Mouse (Mus musculus) left cerebral cortex, adult 9 months (tissue): ENCODE measurements around the gene Clp1.
"Not testable (repeated sequence)": the region's sequence is repeated elsewhere in the genome, so short reads cannot be mapped to it uniquely, and the experiment has no call there.

Experiments
- DNase-seq, 2 experiments: peaks; one replicate each; pipeline ENCODE4 v3.0.0; 2022; ENCODE audit warnings: low spot score in 2 of 2

Gene Clp1

DNA sequence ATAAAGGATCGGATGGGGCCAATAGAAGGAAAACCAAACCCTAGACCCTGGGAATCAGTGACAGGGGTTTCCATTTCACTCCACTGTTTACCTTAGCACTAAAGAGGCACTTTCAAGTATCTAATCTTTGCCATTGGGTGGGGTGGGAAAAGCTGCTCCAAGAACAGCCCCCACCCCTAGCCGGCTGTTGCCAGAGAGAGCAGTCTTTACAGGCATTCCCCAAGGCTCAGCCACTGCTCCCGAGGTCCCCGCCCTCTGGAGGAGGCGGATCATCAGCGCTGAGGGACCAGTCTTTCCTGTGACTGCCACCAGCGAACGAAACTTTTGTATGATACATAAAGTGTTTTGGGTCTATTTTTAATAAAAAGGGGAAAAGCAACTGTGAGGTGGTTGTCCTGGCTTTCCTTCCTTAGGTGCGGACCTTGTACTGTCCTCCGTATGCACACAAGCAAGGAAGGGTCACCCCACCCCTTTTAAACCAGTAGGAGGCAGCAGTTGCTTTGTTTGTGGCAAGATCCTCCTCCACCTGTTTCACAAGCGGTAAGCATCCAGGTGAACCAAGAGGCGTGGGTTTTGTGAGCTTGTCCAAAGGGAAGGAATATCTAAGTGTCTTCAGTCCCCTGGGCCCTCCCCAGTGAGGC lies 11.2 kb upstream of the Clp1 start:
- no peak for DNase-seq

DNA sequence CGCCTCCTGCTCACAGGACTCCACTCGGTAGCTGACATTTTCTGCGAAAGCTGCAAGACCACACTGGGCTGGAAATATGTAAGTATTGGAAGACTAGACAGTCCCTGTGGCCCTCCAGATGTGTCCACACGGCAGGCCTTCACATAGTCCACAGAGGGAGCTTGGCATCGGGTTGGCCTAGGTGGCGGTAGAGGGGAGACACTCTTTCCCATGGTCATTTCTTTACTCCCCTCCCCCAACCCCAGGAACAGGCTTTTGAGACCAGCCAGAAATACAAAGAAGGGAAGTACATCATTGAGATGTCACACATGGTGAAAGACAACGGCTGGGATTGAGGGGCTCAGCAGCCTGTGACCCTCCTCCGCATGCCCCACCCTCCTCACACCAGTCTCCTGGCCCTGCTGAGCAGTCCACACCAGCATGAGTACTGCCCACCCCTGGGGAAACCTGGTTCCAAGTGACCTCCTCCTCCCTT lies 10.3 kb upstream of the Clp1 start:
- DNase-seq: no peak

DNA sequence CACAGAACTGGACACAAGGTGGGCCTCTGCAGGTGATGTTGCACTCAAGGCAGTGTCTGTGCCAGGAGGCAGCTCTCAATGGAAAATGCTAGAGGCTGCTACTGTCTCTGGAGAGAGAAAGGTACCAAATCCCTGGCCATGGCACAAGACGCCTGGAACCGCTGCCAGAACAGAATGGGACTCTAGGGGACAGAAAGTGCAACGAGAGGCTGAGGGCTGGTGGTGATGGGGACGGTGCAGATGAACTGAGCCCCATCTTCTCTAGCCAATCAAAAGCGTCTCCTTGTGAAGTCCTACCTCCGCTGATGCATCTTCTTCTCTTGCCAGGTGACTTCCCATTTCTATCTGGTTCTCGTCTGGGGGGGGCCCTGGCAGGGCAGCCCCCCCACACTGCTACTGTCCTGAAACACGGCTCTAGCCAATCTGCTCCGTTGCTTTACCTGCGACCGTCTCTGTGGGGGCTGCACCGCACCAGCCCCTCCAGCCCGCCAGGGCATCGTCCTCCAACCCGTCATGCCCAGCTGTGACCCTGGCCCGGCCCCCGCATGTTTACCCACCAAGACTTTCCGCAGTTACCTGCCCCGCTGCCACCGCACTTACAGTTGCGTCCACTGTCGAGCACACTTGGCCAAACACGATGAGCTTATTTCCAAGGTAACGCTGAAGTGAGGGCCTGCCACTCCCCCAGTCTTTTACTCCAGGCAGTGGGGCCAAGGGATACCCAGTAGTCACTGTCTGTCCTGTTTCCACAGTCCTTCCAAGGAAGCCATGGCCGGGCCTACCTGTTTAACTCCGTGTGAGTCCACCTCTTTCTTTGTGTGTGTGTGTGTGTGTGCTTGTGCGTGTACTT lies 9.4 kb upstream of the Clp1 start:
- no peak for DNase-seq

DNA sequence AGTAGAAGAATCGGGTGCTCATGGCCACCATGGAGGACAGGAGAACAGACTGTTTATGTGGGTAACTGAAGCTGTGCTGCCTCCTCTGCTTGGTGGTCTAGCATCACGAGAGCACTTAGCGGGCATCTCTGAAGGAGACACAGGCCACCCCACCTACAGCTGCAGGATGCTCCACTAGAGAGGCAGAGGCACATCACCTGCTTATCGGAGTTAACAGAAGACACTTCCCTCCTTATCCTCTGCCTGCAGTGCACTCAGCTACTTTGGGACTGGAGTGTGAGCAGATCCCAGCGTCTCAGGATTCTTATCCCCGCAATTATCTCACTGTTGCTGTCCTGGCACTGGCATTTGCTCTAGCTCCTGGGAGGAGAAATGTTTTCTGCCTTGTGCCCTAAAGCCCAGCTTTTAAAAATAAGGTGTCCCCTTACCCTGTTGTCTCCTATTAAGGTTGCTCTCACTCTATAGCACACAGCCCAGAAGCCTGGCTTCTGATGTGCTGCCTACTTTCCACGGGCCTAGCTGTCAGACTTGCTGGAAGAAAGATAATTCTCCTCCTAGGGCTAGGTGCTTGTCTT lies 8.3 kb upstream of the Clp1 start:
- DNase-seq: no peak

DNA sequence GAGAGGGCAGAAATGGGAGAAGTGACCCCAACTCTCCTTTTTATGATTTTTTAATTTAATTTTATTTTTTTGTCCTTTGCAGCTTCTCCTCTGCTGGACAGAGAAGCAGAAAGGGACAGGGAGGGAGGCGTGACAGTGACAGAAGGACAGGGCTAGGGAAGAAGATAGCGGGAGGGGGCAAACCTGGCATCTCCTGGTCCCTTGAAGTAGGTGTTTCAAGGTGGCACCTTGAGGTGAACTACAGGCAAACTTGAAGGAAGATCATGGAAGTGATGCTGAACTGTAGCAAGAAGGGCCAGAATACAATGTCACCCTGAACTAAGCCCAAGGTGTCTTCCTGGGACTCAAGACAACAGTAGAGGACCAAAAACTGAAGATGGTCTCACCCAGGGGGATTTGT lies 7.8 kb upstream of the Clp1 start:
- DNase-seq: no peak

DNA sequence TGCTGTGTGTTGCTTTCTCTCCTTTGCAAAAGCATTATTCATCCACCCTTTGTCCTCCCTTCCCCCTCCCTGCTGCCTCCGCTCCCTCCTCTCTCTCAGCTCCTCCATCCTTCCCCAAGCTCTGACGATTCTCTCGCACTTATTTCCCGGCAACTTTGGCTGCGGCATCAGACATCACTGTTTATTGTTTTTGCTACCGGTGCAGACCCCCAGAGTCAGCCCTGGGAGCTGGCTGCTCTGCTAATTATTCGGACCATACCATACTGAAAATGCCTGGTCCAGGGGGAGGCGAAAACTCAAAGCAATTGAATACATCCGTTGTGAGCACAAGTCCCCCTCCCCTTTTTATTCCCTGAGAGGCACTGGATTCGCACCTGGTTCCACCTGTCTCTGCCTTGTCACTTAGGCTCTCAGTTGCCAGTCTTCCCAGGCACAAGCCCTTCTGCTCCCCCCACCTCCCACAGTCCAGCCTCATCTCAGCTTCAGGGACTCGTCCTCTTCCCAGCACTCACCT lies 7.3 kb upstream of the Clp1 start:
- DNase-seq: no peak

DNA sequence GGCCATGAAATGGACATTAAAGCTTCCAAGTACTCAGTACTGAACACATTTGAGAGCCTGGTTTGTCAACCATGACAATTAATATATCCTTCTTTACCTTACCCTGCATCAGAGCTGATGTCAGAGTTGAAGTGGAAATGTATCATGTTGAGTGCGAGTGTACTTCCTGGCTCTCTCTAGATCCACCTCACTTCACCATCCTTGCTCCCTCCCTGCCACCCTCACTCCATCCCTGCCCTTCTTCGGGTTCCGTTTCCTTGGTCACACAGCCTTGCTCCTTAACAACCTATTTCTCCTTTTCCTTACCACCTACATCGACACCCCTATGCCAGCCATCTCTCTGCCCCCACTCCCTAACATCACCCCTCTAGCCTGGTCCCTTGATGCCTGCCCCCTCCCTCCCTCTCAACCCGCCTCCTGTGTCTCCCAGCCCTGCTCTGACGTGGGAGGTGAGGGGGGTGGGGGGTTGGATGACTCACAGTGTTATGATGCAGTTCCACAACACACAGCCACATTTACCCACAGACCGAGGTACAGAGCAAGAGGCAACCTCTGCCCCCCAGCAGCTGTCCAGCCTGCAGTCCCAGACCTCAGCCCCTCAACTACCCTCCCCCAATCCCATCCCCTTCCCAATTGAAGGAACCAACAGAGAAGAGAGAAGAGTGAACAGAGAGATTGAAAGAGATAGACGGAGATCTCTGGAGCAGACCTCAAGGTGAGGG lies 6.6 kb upstream of the Clp1 start, which contains the start of gene Ypel4:
Gene Ypel4 (plus strand): TSS at position 480 of the 722 bp plus-strand sequence.
- DNase-seq: peak in 1 of 2 experiments; percentile 75

DNA sequence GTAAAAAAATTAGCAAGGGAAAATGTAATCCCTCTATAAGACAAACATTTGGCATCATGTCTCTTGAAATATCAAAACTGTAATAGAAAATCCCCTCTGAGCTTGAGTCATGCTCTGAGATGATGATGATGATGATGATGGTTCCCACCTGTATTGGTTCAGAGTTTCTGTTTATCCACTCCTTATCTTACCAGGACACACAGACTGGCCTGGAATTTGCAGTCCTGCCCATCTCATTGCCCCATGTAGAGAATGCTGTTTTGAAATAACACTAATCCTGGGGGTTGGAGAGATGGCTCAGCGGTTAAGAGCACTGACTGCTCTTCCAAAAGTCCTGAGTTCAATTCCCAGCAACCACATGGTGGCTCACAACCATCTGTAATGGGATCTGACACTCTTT lies 5.2 kb upstream of the Clp1 start:
- DNase-seq: no peak

DNA sequence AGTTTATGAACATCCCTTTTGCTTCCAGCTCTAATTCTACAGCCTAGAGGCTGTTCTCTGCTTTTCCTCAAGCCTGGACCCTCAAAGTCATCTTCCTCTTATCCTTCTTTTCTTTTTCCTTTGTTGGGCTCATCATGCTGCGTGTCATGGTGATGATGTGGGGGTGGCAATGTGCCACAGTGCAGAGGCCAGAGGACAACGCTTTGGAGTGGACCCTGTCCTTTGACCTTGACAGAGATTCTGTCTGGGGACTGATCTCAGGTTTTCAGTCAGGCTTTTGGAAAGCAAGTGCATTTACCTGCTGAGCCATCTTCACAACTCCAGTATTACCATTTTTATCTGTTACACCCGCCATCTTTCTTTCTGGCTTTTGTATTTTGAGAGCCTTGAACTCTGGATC lies 4.1 kb upstream of the Clp1 start:
- no peak for DNase-seq

DNA sequence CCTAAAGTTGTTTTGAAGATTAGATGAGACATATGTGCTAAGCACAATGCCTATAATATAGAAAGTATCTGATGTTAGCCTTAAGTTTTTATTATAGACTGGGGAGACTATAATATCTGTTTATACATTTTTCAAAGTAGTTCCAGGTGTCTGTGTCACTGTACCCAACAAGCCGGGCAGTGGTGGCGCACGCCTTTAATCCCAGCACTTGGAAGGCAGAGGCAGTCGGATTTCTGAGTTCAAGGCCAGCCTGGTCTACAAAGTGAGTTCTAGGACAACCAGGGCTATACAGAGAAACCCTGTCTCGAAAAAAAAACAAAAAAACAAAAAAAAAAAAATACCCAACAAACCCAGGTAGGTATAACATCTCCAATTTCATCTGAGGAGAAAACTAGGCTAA lies 1.0 kb upstream of the Clp1 start:
- not testable (repeated sequence) for DNase-seq

DNA sequence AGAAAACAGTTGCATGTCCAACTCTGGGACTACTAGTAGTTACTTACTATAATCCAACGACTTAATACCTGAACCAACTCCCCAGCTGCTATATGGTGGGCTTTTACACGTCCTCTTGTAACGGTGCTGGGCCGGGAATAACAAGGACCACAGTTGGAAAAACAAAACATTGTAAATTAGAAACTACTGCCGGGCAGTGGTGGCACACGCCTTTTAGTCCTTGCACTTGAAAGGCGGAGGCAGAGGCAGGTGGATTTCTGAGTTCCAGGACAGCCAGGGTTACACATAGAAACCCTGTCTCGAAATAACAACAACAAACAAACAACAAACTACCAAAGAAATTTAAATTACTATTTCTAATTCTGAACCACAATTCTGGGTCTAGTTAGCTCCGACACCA lies 434 bp downstream of the Clp1 start:
- DNase-seq: no peak

DNA sequence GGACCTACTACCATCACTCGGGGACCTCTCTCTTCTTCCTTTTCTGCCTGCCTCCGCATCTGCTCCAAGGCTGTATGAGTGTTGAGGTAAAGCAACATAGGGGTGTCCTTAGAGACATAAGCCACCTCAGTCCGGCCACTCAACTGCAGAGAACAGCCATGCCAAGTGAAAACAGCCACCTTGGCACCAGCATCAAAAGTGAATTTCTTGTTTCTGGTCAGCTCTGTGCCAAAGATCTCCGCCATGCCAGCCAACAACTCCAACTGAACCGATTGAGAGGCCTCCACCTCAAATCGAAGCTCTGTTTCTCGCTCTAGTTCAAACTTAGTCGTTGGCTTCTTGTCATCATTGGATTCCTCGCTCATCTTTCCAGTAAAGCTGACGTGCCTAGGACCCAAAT lies 1.4 kb downstream of the Clp1 start:
- DNase-seq: no peak

DNA sequence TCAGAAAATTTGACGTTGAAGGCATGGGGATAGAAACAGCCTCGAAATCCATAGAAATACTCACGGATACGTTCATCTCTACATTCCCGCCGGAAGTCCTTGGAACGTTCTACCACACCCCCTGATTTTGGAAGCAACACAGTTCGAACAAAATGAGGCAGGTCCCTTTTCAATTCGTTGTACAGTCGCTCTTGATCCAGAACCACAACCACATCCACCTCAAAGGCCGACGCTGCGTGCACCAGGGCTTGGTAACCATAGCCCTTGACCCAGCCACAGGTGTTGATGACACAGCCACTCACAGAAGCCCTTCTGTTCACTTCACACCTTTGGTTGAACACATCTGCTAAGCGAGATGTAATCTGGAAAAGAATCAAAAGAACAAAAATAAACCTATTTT lies 3.3 kb downstream of the Clp1 start:
- DNase-seq: no peak

DNA sequence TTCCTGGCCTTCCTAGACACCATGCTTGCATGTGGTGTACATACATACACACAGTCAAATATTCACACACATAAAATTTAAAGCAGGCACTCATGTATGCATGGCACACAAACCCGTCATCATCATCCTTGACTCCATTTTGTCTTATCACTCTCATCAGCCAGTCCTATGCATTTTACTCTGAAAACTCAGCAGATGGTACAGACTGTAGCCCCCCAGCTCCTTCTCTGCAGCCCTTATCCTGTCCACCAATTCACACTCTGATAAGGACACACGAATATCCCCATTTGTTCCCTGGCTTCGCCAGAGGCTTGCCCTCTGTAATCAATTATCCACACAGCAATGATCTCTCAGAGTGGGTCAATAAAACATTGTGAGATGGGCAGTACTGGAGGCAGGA lies 6.0 kb downstream of the Clp1 start:
- no peak for DNase-seq

DNA sequence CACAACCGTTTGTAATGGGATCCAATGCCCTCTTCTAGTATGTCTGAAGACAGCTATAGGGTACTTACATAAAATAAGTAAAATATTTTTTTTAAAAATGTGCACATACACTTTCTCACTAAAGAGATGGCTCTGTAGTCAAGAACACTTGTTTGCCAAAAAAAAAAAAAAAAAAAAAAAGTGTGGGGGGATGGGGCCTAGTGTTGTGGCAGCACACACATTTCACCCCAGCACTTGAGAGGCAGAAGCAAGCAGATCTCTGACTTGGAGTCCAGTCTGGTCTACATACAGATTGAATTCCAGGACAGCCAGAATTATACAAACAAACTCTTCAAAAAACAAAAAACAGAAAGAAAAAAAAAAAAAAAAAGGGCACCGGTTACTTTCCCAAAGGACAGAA lies 6.4 kb downstream of the Clp1 start:
- DNase-seq: no peak

DNA sequence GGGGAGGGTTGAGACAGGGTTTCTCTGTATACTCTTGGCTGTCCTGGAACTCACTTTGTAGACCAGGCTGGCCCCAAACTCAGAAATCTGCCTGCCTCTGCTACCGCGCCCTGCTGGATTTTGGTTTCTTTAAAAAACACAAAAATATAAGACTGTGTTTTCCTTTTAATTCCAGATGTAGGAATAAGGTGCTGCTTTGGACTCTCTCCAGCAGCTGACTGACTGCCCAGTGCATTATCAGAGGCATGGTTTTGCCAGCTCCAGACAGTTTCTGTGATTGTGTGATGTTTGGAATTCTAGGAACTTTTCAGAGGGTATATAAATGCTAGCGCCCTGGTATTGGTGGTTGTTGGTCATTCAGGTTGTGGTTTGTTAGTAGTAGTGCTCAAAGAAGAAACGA lies 9.8 kb downstream of the Clp1 start:
- no peak for DNase-seq

DNA sequence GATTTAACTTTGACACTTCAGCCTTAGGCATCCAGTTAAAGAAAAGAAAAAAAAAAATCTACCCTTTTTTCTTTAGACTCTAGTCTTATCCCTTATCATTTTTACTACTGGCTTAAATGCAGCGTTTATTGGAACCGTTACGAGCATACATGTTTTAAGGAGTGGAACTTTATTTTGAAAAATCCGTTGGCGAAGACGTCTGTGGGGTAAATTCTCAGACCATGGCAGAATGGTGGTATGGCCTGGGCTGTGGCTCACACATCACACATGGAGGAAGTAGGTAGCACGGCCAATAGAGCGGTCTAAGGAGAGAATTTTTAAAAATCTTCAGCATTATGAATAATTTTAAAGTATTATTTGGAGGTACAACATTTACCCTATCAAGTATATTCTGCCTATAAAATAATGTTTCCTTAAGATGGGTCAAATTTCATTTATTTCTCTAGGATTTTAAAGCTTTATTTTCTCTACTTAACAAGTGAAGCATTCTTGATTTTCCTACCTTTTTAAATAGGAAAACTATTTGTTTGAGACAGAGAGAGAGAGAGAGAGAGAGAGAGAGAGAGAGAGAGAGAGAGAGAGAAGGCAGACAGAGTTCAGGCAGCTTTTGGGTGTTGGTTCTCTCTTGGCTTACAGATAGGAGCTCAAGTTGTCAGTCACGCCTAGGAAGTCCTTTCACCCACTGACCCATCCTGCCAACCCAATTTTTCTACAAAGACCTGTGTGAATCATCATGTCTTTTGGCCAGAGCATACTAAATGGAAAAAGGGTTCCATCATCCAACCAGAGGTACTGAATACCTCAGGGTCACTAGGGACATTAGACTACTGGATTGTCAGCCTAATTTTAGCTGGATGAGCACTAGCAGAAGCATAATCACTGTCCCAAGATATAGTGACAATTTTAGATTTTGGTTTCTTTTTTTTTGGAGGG lies 10.5 kb downstream of the Clp1 start:
- no peak for DNase-seq

DNA sequence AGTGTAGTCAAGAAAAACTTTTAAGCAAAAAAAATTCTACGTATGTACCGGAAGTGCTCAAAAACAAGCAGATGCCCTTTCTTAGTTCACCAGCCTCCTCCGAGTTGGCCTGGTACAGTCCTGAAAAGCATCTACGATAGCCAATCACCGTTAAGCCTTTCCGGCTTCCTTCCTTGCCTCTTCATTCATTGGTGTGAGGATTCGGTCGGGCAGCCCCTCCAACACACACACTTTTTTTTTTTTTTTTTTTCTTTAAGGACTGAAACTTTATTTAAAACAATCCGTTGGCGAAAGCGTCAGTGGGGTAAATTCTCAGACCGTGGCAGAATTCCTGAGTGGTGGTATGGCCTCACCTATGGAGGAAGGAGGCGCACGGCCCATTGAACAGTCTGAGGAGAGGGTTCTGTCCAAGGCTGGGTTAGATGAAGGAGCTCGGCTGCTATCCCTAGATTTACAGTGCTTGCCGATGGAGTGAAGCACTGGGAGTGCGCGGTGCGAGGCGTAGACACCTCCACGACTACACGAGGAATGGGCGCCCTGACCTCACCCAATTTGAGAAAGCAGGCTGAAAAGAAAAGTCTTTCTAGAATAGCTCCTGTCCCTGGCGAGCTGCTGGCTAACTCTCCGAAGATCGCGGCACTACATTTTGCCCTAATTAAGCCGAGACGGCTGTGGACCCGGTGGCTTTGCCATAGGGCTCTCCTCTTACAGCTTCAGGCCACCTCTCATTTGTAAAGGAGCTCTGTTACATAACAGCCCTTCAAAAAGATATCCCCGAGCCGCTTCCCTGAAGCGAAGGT lies 11.4 kb downstream of the Clp1 start:
- peak; percentile 72 to 95 for DNase-seq

DNA sequence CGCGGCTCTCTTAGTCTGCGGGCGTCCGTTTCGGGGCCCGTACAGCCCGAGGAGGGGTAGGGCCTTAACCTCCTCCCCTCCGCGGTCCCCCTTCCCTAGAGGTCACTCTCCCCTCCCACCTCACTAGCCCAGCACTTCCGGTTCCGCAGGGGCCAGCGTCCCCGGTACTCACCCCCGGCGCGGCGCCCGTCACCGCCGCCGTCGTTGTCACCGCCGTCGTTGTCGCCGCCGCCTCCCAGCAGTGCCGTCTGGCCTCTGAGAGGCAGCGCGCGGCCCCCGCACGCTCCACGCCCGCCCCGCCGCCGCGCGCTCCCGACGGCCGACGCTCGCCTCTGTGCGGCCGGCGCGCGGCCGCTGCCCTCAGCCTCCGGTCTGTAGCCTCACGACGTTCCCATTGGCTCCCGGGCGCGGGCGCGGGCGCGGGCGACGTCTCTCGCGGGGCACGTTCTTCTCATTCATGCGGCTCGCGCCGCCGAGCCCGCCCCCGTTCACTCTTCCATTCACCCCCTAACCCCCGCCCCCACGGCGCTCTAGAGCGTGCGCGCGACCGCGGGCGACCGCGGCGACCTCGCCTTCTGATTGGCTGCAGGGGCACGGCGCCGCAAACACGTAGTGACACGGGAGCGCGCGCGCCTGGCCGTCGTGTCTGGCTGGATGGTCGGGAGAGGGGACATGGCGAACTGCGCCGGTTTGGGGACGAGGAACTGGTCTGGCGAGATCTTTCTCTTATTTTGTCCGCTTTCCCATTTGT lies 12.2 kb downstream of the Clp1 start, which contains the start of gene Zdhhc5:
Gene Zdhhc5 (minus strand): TSS at position 370 of the 751 bp plus-strand sequence.
- peak; percentile 94 to 98 for DNase-seq
